Mouse (Mus musculus) liver, embryonic 14.5 days (tissue): ENCODE measurements at regions not wholly inside any gene's neighbourhood (a gene's known extent, or its start where the extent isn't known, plus 50 kb on each side); places are given as distances from the start of the nearest gene placed in this dataset.

ENCODE experiments used
- ATAC-seq: fragments of 200-750 bp; cut with Nextera tagmentation; 2 replicates; pipeline ENCODE4 v1.8.0; 2017; ENCODE audit warnings: moderate number of reproducible peaks, mild to moderate bottlenecking, moderate library complexity; ENCODE audit not compliant: insufficient read depth
- DNase-seq, 3 experiments: peaks; one replicate each; pipeline ENCODE4 v3.0.0-alpha.2; 2012 to 2013; ENCODE audit warnings: low read depth in 3 of 3, low spot score in 3 of 3
- H3K27ac ChIP-seq: fragments of 300-500 bp; sonication (generic); 2 replicates; pipeline ENCODE4 v1.5.1; 2014; ENCODE audit warnings: moderate library complexity, mild to moderate bottlenecking, control low read depth, inconsistent platforms
- H3K27me3 ChIP-seq: fragments of 300-500 bp; sonication (generic); 2 replicates; pipeline ENCODE4 v1.6.1; 2014; ENCODE audit warnings: mild to moderate bottlenecking, low read length, moderate library complexity; ENCODE audit not compliant: control insufficient read depth, insufficient read depth
- H3K36me3 ChIP-seq: fragments of 300-500 bp; sonication (generic); replicated peaks from 2 replicates; pipeline ENCODE4 v1.6.1; 2014; ENCODE audit warnings: low read depth; ENCODE audit not compliant: control insufficient read depth, insufficient read depth
- H3K4me1 ChIP-seq, 2 experiments: fragments of 200-500 bp in 1 of 2; fragments of 300-500 bp in 1 of 2; sonication (generic) in 1 of 2; replicated peaks; 2 replicates each; pipeline ENCODE4 v1.6.1; 2012 to 2014; ENCODE audit warnings: antibody characterized with exemption in 1 of 2, inconsistent platforms in 1 of 2, low read length in 1 of 2; ENCODE audit not compliant: control insufficient read depth in 2 of 2, insufficient read depth in 2 of 2
- H3K4me2 ChIP-seq: fragments of 300-500 bp; sonication (generic); 2 replicates; pipeline ENCODE4 v1.6.1; 2014; ENCODE audit warnings: low read depth, mild to moderate bottlenecking, control low read depth, moderate library complexity
- H3K4me3 ChIP-seq, 2 experiments: fragments of 200-500 bp in 1 of 2; fragments of 300-500 bp in 1 of 2; sonication (generic) in 1 of 2; 2 replicates each; pipeline ENCODE4 v1.5.1; 2012 to 2014; ENCODE audit warnings: low read depth in 2 of 2, low read length in 2 of 2, mild to moderate bottlenecking in 2 of 2, control low read depth in 1 of 2, inconsistent platforms in 1 of 2, moderate library complexity in 1 of 2; ENCODE audit not compliant: insufficient read depth in 1 of 2
- H3K9ac ChIP-seq: fragments of 300-500 bp; sonication (generic); replicated peaks from 2 replicates; pipeline ENCODE4 v1.6.1; 2014; ENCODE audit warnings: mild to moderate bottlenecking, control low read depth, moderate library complexity
- H3K9me3 ChIP-seq: fragments of 300-500 bp; sonication (generic); 2 replicates; pipeline ENCODE4 v1.6.1; 2016; ENCODE audit warnings: low read length, mixed read lengths; ENCODE audit not compliant: control insufficient read depth
- CTCF ChIP-seq: IDR thresholded peaks from 2 replicates; pipeline ENCODE4 v1.5.1; 2016; ENCODE audit warnings: antibody characterized with exemption, low read depth, control low read depth
- EP300 ChIP-seq: IDR thresholded peaks from 2 replicates; pipeline ENCODE4 v1.6.1; 2016; ENCODE audit warnings: antibody characterized with exemption, low read depth
- WGBS: fragments of 180-500 bp; shearing (Covaris S2); extraction: QIAGEN DNeasy Blood & Tissue Kit; methylation state at CpG from one replicate; pipeline ENCODE4 v1.1.7; 2014; ENCODE audit not compliant: insufficient replicate concordance; 5-methylcytosine and 5-hydroxymethylcytosine counted together

DNA sequence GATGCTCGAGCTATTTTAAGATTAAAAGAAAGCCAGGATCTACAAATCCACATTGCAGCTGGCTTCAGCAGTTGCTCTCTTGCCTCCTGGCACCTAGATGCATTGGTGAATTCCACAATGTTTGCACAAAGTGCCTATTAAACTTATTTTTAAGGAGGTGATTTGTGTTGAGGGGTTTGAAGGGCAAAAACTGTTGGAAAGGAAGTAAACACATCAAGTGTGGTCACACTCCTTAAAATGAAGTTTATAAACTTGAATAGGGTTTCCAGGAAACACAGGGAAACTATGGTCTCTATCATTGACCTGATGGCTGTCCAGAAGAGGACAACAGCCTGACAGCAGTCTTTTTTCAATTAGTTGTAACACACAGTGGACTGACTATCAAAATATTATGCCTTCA lies 205.4 kb downstream of the Papss1 start:
- no peaks in the 10 kb centered on the region for H3K9me3 ChIP-seq
- no peak overlapping the region for H3K4me3 ChIP-seq
- H3K27me3 ChIP-seq = no peaks in the 10 kb centered on the region
- H3K9ac ChIP-seq = no peak overlapping the region
- H3K27ac ChIP-seq = no peak overlapping the region
- H3K4me2 ChIP-seq = no peak overlapping the region
- DNase-seq (no peak), ATAC-seq (no peak)
- H3K4me1 ChIP-seq = no peaks in the 10 kb centered on the region
- no peak for TF ChIP-seq CTCF
- TF ChIP-seq EP300 = no peak
- no peaks in the 10 kb centered on the region for H3K36me3 ChIP-seq
- 28% methylated on average over 1 of the region's 1 CpGs for WGBS

DNA sequence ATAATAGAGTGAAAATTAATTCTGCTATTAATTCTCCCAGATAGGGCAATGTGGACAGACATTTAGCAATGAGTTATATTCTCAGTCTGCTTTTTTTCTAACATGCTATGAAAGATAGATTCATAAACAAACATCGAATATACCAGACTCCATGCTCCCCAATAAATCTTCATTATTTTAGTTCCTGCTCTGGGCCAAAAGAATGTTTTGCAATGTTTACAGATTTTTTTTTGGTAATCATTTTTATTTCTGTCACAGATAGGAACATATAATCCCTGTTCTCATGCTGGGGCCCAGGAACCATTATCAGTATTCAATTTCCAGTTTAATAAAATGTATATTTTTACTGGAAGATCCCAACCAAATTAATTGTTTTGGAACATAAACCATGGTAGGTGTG lies 205.9 kb downstream of the Papss1 start:
- Histone ChIP-seq H3K9me3 (no peaks in the 10 kb centered on the region), H3K27me3 (no peaks in the 10 kb centered on the region), H3K4me3 (no peak overlapping the region), H3K27ac (no peak overlapping the region), H3K36me3 (no peaks in the 10 kb centered on the region), H3K9ac (no peak overlapping the region), H3K4me2 (no peak overlapping the region), H3K4me1 (no peaks in the 10 kb centered on the region)
- no peak for ATAC-seq
- TF ChIP-seq EP300 (no peak), CTCF (no peak)
- DNase-seq = no peak
- 55% methylated on average over 1 of the region's 1 CpGs for WGBS

DNA sequence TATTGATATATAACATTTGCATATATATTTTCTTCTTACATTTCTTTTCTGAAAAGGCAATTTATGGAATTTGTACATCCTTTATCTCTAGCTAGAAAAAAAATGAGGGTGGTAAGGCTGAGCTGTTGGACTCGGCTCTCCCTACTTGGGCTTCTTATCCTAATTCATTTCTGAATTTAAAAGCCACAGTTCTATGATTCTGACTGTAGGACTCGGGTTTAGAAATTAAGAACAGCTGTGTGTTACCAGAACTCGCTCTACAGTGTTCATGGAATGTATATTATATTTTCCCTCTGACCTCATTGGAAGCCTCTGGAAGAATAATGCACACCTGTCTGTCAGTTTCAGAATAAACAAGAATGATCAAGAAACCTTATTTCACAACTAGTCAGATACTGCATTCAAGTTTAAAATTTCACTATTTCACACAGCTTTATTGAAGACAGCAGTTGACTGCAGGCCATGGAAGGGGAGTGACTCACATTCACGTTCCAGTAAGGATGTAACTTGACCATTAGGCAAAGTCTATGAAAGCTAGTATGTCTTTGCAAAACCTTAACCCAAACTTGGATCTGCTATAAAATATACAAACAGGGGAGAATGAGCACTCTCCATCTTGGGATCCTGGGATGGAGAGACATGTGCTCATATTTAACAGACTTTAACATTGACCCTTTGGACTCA lies 207.4 kb downstream of the Papss1 start:
- no peaks in the 10 kb centered on the region for H3K9me3 ChIP-seq
- H3K4me1 ChIP-seq = no peaks in the 10 kb centered on the region
- no peak for DNase-seq
- H3K27me3 ChIP-seq = no peaks in the 10 kb centered on the region
- TF ChIP-seq CTCF (no peak), EP300 (no peak)
- WGBS = 41% methylated on average over 4 of the region's 4 CpGs
- no peak overlapping the region for H3K27ac ChIP-seq
- H3K36me3 ChIP-seq = no peaks in the 10 kb centered on the region
- no peak overlapping the region for H3K4me2 ChIP-seq
- H3K9ac ChIP-seq = no peak overlapping the region
- ATAC-seq = no peak
- no peak overlapping the region for H3K4me3 ChIP-seq

DNA sequence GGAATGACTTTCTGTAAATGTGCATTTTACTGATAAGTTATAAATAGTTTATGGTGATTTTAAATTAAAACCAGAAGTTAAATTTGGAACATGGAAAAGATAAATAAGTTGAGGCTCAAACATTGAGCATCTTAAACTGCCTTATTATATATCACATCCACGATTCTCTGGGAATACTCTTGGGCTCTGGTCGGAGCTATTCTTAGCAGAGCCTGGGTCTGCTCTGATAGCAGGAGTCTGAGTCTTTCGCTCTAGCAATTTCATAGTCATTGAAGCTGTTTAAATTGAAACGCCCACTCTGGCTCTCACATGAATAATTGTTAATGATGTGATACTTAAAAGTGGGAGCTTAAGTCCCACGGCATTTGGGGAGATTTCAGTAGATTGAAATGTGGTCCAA lies 208.0 kb downstream of the Papss1 start:
- no peak overlapping the region for H3K9ac ChIP-seq
- no peak overlapping the region for H3K27ac ChIP-seq
- 53% methylated on average over 5 of the region's 5 CpGs for WGBS
- H3K9me3 ChIP-seq = no peaks in the 10 kb centered on the region
- no peaks in the 10 kb centered on the region for H3K36me3 ChIP-seq
- no peak overlapping the region for H3K4me3 ChIP-seq
- no peak overlapping the region for H3K4me2 ChIP-seq
- no peak for DNase-seq
- H3K4me1 ChIP-seq = no peaks in the 10 kb centered on the region
- no peaks in the 10 kb centered on the region for H3K27me3 ChIP-seq
- no peak for TF ChIP-seq EP300
- no peak for TF ChIP-seq CTCF
- ATAC-seq = no peak

GRCm38 (mm10) chr3:131775431-131775830 lies 210.9 kb downstream of the Papss1 start:
- Histone ChIP-seq H3K36me3 (no peaks in the 10 kb centered on the region), H3K4me1 (no peaks in the 10 kb centered on the region), H3K9me3 (no peaks in the 10 kb centered on the region), H3K9ac (no peak overlapping the region), H3K4me2 (no peak overlapping the region), H3K4me3 (no peak overlapping the region), H3K27ac (no peak overlapping the region), H3K27me3 (no peaks in the 10 kb centered on the region)
- ATAC-seq (no peak), DNase-seq (no peak)
- TF ChIP-seq EP300 = no peak
- TF ChIP-seq CTCF = no peak
- 43% methylated on average over 4 of the region's 4 CpGs for WGBS
